8 mouse cellular contexts compared by ENCODE assay signal in genomic region chr11:84818085-84818960, GRCm38 (mm10). TPM values are rescaled to one million over a fixed set of nuclear protein-coding genes. Genes with fewer than 3 reads are reported as not detected.
DNase-seq lines count a peak whose midpoint lies in the region; ATAC-seq and TF ChIP-seq lines count a peak whose summit lies in the region.

No protein-coding gene starts in this region.

- no peaks in the 10 kb centered on the region for H3K9me3 ChIP-seq in embryonic facial prominence, embryonic 12.5 days
- no peaks in the 10 kb centered on the region for H3K9me3 ChIP-seq in limb, embryonic 15.5 days
- no peaks in the 10 kb centered on the region for H3K9me3 ChIP-seq in midbrain, postnatal 0 days (ENCODE audit: low read length)

- under 1% methylated on average over 39 of the region's 39 CpGs for WGBS in embryonic facial prominence, embryonic 12.5 days
- under 1% methylated on average over 39 of the region's 39 CpGs for WGBS in limb, embryonic 15.5 days
- WGBS in midbrain, postnatal 0 days = under 1% methylated on average over 39 of the region's 39 CpGs

- DNase-seq in 3T3-L1 (ENCODE audit: low read depth, low spot score) = peak; percentile 91
- peak; percentile 80 for DNase-seq in adrenal gland, postnatal 25 days
- DNase-seq in heart, adult 8-10 months (ENCODE audit: low spot score) = peak; percentile 86
- peak; percentile 80 for DNase-seq in kidney, adult 9 months
- peak; percentile 88 for DNase-seq in midbrain, postnatal 0 days (ENCODE audit: low spot score)
- DNase-seq in spleen, postnatal 10 days (ENCODE audit: low spot score in 2 of 2) = peak; percentile 81 to 91

- peak overlapping the region; percentile 61 for H3K9ac ChIP-seq in embryonic facial prominence, embryonic 12.5 days
- H3K9ac ChIP-seq in limb, embryonic 15.5 days = peak overlapping the region; percentile 68
- peak overlapping the region; percentile 74 for H3K9ac ChIP-seq in midbrain, postnatal 0 days (replicated peaks; ENCODE audit: low read length, poor library complexity, severe bottlenecking)

- no peaks in the 10 kb centered on the region for H3K36me3 ChIP-seq in embryonic facial prominence, embryonic 12.5 days
- 0 out of 2 replicates have a peak, but pooled peaks cover 5% of the 10 kb centered on the region for H3K36me3 ChIP-seq in limb, embryonic 15.5 days
- no peaks in the 10 kb centered on the region; the same call in 1 of the 2 replicates for H3K36me3 ChIP-seq in midbrain, postnatal 0 days (ENCODE audit: insufficient read depth, low read length)

- H3K4me3 ChIP-seq in embryonic facial prominence, embryonic 12.5 days = peak overlapping the region; percentile 70
- H3K4me3 ChIP-seq in limb, embryonic 15.5 days = peak overlapping the region; percentile 76
- peak overlapping the region; percentile 76 for H3K4me3 ChIP-seq in midbrain, postnatal 0 days (ENCODE audit: low read depth, low read length)

- no peaks in the 10 kb centered on the region for H3K27me3 ChIP-seq in embryonic facial prominence, embryonic 12.5 days
- no peaks in the 10 kb centered on the region for H3K27me3 ChIP-seq in limb, embryonic 15.5 days
- no peaks in the 10 kb centered on the region for H3K27me3 ChIP-seq in midbrain, postnatal 0 days (ENCODE audit: insufficient read depth, low read length)

- H3K4me2 ChIP-seq in embryonic facial prominence, embryonic 12.5 days (replicated peaks) = peak overlapping the region; percentile 98
- H3K4me2 ChIP-seq in limb, embryonic 15.5 days = peak overlapping the region; percentile 99
- peak overlapping the region; percentile 97 for H3K4me2 ChIP-seq in midbrain, postnatal 0 days (ENCODE audit: low read depth, low read length, poor library complexity, severe bottlenecking)

- peak; percentile 49; the same call in 1 of the 2 replicates for ATAC-seq in embryonic facial prominence, embryonic 12.5 days (ENCODE audit: insufficient number of reproducible peaks, insufficient read depth, low FRiP score, low TSS enrichment)
- ATAC-seq in limb, embryonic 15.5 days (ENCODE audit: insufficient number of reproducible peaks, low FRiP score, low TSS enrichment, low read depth) = peak; percentile 43; the same call in 1 of the 2 replicates
- peak; percentile 38; the same call in 1 of the 2 replicates for ATAC-seq in midbrain, postnatal 0 days (ENCODE audit: low FRiP score)

- TF ChIP-seq CTCF in midbrain, postnatal 0 days (IDR thresholded peaks at IDR 0.05) = peak; percentile 91

- peak overlapping the region; percentile 58; the same call in 1 of the 2 replicates for H3K27ac ChIP-seq in embryonic facial prominence, embryonic 12.5 days
- peak overlapping the region; percentile 88 for H3K27ac ChIP-seq in limb, embryonic 15.5 days
- peak overlapping the region; percentile 65 for H3K27ac ChIP-seq in midbrain, postnatal 0 days (ENCODE audit: low read depth, low read length)

- H3K4me1 ChIP-seq in embryonic facial prominence, embryonic 12.5 days = no peaks in the 10 kb centered on the region; the same call in 1 of the 2 replicates
- peaks cover 23% of the 10 kb centered on the region for H3K4me1 ChIP-seq in limb, embryonic 15.5 days
- no peaks in the 10 kb centered on the region for H3K4me1 ChIP-seq in midbrain, postnatal 0 days (ENCODE audit: insufficient read depth, low read length)

RNA-seq across cellular contexts. Expression of gene Mrm1, which starts 1.0 kb away (rescaled TPM):
- total RNA-seq in adrenal gland, postnatal 25 days (2021) = 16.9 and 21.8 TPM in 2 replicates
- 8.1 and 8.8 TPM in 2 replicates for polyA plus RNA-seq in embryonic facial prominence, embryonic 12.5 days (2016; fragmentation: Nextera tagmentation; extraction: Ambion mirVana)
- 10 to 100 TPM; 16.7 to 23.3 (median 21.1) TPM for total RNA-seq in heart, adult 8-10 months (2022)
- polyA plus RNA-seq in limb, embryonic 15.5 days (2015; fragmentation: Nextera tagmentation; extraction: Ambion mirVana) = 12.2 and 13.8 TPM in 2 replicates
- 14.2 and 15.5 TPM in 2 replicates for total RNA-seq in midbrain, postnatal 0 days (2014; rRNA removed)
- polyA plus RNA-seq in midbrain, postnatal 0 days (2015; fragmentation: Nextera tagmentation; extraction: Ambion mirVana) = 13.1 and 16.9 TPM in 2 replicates

RNA-seq across cellular contexts. Expression of gene Dhrs11, which starts 10.5 kb away (rescaled TPM):
- 49.8 and 56.3 TPM in 2 replicates for total RNA-seq in adrenal gland, postnatal 25 days (2021)
- 12.3 and 13.5 TPM in 2 replicates for polyA plus RNA-seq in embryonic facial prominence, embryonic 12.5 days (2016; fragmentation: Nextera tagmentation; extraction: Ambion mirVana)
- 100 to 1,000 TPM; 104 to 123 (median 113) TPM for total RNA-seq in heart, adult 8-10 months (2022)
- polyA plus RNA-seq in limb, embryonic 15.5 days (2015; fragmentation: Nextera tagmentation; extraction: Ambion mirVana) = 12.8 and 14.3 TPM in 2 replicates
- total RNA-seq in midbrain, postnatal 0 days (2014; rRNA removed) = 7.6 and 10.1 TPM in 2 replicates
- polyA plus RNA-seq in midbrain, postnatal 0 days (2015; fragmentation: Nextera tagmentation; extraction: Ambion mirVana) = 9.1 and 12.3 TPM in 2 replicates

RNA-seq across cellular contexts. Expression of gene Ggnbp2, which starts 52.3 kb away (rescaled TPM):
- 85.3 and 91.7 TPM in 2 replicates for total RNA-seq in adrenal gland, postnatal 25 days (2021)
- 73.6 and 75.1 TPM in 2 replicates for polyA plus RNA-seq in embryonic facial prominence, embryonic 12.5 days (2016; fragmentation: Nextera tagmentation; extraction: Ambion mirVana)
- total RNA-seq in heart, adult 8-10 months (2022) = 10 to 100 TPM; 46.1 to 53.6 (median 50.1) TPM
- 63.8 and 64.8 TPM in 2 replicates for polyA plus RNA-seq in limb, embryonic 15.5 days (2015; fragmentation: Nextera tagmentation; extraction: Ambion mirVana)
- 39.2 and 52.1 TPM in 2 replicates for total RNA-seq in midbrain, postnatal 0 days (2014; rRNA removed)
- polyA plus RNA-seq in midbrain, postnatal 0 days (2015; fragmentation: Nextera tagmentation; extraction: Ambion mirVana) = 62.9 and 65.8 TPM in 2 replicates

Comparison
In these comparisons a context has a peak if more than half of its experiments do, and no peak if none do; other contexts are left out.
1. Peak in every context shown above with its lines: DNase-seq, ATAC-seq, H3K4me3 ChIP-seq and H3K27ac ChIP-seq.